Mouse (Mus musculus): ENCODE data around the gene Dera.

GRCm38 (mm10) chr6:137799253-137799652 is 44.9 kb downstream of the Dera start:
- TF ChIP-seq POLR2A (IDR thresholded peaks at IDR 0.05; ENCODE audit: borderline replicate concordance, low read depth, low read length): no peak
- TF ChIP-seq CTCF (IDR thresholded peaks at IDR 0.05; ENCODE audit: low read depth, low read length): no peak
